Mouse (Mus musculus): ENCODE measurements around the gene Ern1.
"Not testable (repeated sequence)": the region's sequence is repeated elsewhere in the genome, so short reads cannot be mapped to it uniquely, and the experiment has no call there.

Ern1 gene

DNA sequence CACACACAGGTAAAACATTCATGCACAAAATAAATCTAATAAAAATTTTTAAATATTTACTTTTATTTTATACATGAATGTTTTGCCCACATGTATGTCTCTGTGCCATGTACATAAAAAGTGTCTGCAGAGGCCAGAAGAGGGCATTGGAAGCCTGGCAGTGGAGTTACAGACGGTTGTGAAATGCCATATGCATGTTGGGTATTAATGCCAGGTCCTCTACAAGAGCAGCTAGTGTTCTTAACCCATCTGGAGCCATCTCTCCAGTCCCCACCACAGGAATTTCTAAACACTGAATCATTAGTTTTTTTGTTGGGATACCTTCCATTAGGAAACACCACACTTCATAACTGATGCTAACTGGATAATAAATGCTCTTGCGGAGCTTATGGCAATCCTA, 50.1 kb downstream of the Ern1 start:
- no peak for DNase-seq (ENCODE audit: low spot score)

DNA sequence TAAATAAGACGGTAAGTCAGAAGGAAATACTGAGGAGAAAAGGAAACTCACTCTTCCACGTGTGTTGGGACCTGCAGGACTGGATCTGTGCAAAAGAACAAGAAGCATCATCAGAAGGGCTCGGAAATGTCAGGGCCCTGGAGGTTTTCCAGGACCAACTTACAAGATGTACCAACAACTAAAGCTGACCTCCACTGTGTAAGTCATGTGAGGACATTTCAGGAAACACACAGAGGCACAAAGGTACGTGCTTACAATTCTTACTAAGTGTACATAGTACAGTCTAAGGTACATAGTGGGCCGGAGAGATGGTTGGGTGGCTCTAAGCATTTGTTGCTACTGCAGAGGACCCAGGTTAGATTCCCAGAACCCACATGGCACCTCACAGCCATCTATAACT, 50.6 kb downstream of the Ern1 start:
- DNase-seq (ENCODE audit: low spot score): no peak

DNA sequence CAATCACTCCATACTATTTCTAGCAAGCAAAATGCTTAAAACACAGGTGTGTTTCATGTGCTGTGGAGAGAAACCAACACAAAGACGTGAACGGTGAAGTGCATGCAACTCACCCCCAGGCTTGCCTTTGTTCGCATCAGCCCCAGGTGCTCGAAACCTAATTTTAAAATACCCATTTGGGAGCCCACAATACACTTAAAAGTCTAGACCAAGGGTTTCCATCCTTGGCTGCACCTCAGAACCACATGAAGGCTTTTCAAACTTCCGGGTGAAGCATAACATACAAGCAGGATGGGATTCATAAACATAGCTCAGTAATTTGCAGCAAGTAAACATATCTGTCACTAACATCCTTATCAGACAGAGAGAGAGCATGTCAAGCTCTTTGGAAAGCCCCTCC, 57.3 kb downstream of the Ern1 start:
- DNase-seq (ENCODE audit: low spot score): no peak

DNA sequence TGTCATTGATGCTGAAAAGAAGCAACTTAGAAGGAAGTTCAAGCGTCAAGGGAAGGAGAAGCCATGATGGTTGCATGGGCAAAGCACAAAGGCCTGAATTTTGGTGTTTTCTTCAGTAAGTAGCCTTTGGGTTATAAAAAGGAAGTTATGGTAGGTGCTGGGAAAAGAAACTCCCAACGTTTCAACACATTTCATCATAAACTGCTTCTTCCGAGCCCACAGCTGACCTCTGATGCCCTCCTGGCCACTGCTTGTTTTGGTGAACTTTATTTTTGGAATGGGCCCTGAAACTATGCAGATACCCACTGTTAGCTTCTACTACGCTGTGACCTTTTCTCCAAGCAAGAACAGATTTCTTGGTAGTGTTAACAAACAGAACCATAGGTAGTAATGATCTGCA, 58.0 kb downstream of the Ern1 start:
- DNase-seq (ENCODE audit: low spot score): no peak

DNA sequence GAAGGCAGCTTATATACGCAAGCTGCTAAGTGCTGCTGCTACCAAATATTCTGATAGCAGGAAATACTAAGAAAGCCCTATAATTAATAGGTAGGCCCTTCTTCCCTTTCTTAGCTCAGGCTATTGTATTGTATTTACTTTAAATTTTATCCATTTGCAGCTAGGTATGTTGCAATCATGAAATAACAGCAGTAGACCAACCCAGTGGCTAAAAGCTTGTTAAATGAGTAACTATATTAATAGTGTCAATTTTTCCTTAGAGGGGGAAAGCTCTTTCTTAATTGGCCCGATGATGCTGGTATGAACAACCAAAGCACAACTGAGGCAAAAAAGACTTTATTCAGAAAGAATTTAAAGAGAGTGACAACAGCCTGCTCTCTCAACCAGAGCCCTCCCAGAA, 59.1 kb downstream of the Ern1 start:
- DNase-seq (ENCODE audit: low spot score): no peak

DNA sequence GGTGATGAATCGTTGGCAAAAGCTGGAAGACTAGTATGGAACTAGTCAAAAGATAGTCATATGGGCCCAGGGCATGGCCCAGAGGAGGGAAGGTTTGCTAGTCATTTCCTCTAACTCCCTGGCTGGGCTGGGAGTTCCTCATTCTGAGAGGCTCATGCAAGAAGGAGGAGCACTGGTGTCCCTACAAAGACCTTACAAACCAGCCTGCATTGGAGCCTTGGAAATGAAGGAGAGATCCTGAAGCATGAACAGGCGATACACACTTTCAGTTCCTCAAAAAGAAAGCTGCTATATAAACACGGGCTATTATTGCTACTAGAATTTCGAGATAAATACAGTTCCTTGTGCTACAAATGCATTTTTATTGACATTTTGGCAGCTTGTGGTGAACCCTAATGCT, 59.5 kb downstream of the Ern1 start:
- DNase-seq (ENCODE audit: low spot score): no peak

DNA sequence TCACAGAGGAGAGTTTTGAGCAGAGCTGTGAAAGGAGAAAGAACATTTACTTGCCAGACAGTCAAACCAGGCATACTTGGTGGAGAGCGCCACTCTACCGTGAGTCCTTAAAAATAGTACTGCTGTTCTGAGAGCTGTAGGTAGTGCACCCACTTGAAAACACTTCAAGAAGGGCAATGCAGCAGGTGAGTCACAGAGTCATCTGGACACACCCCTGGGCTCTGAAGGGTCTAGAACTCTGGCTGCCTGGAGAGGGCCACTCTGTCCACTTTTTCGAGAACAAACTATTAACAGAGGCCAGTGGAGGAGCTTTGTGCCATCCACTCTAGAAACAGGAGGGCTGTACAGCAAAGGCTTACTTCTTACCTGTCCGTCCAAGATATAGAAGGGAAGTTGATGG, 61.2 kb downstream of the Ern1 start:
- DNase-seq (ENCODE audit: low spot score): no peak

DNA sequence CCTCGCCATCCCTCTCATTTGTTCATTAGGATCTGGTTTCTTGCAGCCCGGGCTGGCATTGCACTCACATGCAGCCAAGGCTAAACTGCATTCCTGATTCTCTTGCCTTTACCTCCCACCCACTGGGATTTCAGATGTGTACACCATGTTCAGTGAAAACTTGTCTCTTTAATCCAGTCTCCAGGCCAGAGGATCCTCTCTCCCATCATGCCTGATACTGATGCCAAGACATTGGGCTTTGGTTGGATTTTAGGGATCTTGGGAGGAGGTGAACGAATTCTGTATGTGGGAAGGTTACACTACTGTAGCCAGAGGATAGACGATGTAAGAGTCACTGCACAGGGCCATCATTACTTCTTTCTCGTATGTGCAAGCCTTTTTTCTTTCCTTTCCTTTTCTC, 62.5 kb downstream of the Ern1 start:
- DNase-seq (ENCODE audit: low spot score): no peak

DNA sequence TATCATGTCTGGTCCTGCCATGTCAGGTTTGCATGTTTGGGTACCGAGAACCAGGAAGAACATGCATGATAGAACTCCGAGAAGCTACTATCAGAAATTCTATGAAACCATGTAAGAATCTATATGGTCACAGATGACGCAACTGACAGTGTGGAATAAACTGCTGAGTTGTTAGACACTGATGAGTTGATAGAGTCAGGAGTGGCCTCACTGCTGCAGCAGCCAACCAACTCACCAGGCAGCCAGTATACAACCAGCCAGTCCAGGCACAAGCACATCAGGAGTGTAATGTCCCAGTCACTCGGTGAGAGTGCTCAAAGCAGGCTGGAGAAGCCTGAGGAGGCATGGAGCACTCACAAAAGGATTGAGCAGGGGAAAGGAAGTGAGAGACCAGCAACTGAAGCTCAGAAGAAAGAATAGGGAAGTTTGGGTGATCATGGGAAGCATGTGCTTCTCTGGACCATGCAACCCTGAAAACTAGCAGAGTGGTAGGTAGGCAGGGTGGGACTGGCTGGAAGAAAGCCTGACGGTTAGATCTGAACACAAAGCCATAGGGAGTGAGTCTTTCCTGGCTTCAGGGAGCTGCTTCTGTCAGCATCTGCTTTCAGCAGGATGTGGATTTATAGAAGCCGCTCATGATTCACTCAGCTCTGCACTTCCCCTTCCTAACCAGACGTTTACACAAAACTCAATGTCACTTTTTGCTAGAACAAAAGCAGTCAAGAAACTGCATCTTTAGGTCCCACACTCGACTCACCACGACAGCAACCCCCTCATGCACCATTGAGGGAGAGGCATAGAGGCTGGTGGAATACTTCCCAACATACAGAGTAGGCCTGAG, 68.2 kb downstream of the Ern1 start:
- DNase-seq (ENCODE audit: low spot score): no peak

DNA sequence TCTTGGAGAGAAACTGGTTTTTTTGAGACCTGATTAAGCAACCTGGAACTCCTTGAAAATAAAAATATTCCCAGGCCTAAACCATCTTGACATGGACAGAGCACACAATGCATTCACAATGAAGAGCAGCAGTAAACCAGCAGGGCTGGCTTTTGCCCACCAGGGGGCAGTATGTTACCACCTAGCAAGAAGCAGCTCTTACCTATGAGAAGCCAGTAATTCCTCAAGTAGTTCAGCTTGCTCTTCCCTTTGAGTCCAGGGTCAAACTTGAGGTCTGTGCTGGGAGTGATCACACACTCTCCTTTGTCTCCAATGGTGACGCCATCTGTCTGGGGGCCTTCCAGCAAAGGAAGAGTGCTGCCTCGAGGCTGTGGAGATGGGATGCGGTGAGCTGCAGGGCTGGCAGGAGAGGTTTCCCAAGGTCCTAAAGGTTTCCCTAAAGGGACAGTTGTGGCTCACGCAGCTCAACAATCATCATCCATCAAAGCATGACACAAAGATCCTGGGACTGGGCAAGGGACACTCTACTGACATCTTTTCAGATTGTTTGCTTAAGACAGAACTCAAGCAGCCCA, 68.9 kb downstream of the Ern1 start:
- DNase-seq (ENCODE audit: low spot score): peak; percentile 60

DNA sequence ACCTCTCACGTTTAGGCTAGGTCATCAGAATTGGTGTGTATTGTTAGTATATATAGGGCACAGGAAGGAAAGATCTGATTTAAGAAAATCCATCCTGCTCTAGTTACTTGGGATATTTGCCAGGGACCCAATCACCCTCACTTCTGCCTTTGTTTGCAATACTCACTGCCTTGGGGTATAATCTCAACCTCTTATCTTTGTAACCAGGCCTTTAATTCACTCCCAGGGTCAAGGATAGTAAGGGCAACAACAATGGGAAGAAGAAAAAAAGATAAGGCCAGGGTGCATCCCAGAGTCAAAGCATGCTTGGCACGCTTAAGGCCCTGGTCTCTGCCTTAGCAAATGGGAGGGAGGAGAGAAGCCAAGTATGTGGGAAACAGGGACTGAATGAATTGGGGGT, 69.8 kb downstream of the Ern1 start:
- no peak for DNase-seq (ENCODE audit: low spot score)

DNA sequence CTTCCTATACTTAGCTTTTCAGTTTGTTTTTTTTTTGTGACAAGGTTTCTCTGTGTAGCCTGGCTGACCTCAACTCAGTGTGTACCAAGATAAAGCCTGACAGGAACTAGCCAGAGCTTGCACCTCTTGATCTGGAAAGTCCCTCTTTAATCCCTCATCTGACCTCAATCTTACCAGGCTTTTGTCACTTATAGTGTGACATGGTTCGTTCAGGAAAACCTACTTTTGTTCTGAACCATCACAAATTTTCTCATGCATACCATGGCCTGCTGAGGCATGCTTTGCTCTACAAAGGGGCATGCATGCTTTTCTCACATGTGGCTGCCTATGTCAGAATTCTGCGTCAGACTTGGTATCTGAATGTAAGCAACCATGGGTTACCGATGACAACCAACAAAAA, 71.3 kb downstream of the Ern1 start:
- no peak for DNase-seq (ENCODE audit: low spot score)

DNA sequence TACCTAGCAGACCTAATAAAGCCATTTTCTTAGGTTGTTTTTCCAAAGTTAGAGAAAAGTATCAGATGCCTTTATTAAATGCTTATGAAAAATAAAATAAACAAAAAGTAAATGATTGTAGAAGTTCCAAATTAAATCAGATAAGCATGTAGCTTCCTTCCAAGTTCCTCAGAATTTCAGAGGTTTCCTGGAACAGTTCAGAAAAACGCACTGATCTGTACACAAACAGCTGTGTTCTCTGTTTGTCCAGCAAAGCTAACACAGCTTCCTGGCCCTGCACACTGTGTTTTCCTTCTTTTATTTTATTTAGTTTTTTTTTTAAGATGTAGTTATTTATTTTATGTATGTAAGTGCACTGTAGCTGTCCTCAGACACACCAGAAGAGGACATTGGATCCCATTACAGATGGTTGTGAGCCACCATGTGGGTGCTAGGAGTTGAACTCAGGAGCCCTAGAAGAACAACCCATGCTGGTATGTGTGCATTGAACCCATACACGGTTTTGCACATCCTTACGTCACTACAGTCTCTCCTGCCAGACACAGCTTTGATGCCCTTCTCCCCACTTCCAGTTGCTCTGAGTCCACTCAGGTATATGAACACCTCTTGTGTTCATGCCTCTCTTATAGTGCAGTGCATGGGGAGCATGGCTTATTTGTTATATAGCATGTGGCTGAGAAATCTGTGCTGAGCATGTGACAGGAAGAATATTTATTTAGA, 74.9 kb downstream of the Ern1 start:
- no peak for DNase-seq (ENCODE audit: low spot score)

DNA sequence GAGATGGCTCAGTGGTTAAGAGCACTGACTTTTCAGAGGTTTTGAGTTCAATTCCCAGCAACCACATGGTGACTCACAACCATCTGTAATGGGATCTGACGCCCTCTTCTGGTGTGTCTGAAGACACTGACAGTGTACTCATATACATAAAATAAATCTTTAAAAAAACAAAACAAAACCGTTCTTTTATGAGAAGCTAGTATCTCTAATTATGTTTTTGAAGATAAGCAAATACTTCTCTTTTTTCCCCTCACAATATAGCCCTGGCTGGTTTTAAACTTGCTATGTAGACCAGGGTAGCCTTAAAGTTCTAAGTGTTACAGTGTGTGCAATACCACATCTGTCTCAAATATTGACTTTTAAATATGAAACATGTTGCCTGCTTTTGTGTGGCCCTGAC, 76.5 kb downstream of the Ern1 start:
- no peak for DNase-seq (ENCODE audit: low spot score)

DNA sequence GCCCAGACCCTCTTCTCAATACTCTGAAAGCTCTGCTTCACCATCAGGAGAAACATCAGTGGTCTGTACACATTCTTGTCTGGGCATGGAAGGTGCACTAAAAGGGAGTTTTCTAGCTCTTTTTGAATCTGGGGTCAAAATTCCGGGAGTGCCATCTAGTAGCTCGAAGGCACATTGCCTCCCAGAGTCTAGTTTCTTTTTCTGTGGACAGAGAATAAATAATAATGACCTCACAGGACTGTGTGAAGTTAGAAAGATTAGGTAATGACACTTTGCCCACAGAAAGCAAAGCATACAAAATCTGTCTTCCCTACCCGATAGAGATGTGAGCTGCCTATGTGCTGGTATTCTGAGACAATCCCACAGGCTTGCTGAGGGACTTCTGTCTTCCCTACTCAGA, 77.1 kb downstream of the Ern1 start:
- no peak for DNase-seq (ENCODE audit: low spot score)

DNA sequence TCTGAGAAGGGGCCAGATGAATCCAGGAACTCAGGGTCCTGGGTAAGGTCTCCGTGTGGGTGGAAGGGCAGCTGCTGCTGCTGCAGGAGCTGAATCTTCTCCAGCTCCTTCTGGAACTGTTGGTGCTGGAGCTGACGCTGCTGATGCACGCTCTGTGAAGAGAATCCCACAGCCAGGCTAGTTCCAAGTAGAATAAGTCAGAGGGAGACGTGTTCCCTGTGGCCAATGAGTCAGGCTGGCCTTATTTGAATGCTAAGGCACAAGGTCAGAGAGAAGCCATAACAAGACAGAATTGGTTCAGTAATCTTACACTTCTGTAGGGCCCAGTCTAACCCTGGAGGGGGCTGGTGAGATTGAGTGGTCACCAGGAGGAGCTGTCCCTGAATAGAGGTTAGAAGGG, 77.6 kb downstream of the Ern1 start:
- DNase-seq (ENCODE audit: low spot score): no peak

DNA sequence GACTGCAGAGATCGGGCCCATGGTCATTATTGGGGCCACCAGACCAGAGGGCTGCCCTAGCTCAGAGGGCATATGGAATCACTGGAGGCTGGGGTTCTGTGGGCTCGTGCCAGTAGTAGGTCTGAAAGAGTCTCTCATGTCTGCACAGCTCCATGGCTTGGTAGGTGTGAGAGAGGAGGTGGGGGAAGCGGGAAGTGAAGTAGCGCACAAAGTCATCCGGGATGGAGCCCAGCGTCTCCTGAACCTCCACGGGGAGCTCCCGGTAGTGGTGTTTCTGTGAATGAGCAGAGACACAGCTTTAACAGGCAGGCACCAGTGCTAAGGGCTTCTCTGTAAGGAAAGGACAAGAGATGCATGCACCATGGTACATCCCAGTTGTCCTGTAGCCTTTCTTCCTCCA, 89.2 kb downstream of the Ern1 start:
- no peak for DNase-seq (ENCODE audit: low spot score)

DNA sequence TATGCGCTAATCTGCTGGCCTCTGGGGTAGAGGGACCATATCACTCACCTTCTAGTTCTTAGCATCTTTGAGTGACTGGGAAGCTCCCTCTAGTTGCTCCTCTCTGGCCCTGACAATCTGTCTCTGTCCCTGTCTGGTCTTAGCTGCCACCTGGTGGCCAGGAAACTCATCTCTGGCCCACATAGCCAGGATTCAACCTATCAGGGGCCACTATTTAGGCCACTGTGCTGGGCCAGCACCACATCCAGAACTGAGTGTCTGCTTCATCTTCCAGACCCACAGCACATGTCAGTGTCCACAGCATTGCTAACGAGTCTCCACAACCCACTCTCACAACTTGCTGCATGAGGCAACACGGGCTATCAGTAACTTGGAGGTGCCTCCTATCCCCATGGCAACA, 90.0 kb downstream of the Ern1 start:
- DNase-seq (ENCODE audit: low spot score): no peak

DNA sequence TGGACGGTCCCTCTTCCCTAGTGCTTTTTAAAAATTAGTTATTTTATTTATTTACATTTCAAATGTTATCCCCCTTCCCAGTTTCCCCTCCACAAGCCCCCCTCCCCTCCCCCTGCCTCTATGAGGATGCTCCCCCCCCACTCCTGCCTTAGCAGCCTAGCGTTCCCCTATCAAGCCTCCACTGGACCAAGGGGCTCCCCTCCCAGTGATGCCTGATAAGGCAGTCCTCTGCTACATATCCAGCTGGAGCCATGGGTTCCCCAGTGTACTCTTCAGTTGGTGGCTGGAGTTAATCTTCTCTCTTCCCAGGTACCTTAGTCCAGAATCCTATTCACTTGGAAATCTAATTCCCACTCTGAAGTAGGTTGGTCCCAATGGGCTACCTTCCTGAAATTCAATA, 93.6 kb downstream of the Ern1 start:
- DNase-seq (ENCODE audit: low spot score): not testable (repeated sequence)

DNA sequence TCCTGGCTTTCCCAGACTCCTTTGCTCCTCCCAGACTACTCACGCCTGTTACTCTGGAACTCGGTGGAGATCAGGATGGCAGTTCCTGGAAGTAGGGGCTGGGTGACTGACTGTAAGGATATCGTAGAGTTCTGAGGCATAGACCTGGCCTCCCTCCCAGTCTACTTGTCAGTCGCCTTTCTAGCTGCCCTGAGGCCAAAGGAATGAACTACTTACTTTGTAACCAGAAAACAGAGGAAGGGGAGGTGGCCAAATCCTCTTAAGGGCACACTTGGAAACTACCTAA, 94.4 kb downstream of the Ern1 start:
- no peak for DNase-seq (ENCODE audit: low spot score)

DNA sequence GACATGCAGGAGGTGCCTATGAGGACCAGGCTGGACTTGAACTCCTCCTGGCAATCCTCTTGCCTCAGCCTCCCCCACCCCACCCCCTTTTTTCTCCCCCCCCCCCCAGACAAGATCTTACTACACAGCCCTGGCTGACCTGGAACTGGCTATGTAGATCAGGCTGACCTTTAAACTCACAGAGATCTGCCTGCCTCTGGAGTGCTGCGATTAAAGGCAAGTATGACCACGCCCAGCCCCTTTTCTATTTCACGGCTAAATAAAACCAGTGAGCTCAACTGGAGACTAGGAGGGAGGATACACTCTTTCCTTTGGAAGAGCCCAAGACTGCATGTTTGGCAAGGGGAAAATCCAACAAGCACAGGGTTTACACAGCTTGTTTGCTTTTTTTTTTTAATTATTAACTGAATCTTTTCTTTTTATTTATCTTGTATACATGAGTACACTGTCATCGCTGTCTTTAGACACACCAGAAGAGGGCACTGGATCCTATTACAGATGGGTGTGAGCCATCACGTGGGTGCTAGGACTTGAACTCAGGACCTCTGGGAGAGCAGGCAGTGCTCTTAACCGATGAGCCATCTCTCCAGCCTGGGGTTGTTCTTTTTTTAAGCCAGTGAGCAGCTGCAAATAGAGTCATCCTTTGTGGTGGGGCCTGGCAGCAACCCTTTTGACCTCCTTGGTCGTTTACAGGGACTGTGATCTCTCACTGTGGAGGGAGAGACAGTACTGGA, 94.9 kb downstream of the Ern1 start:
- DNase-seq (ENCODE audit: low spot score): no peak

DNA sequence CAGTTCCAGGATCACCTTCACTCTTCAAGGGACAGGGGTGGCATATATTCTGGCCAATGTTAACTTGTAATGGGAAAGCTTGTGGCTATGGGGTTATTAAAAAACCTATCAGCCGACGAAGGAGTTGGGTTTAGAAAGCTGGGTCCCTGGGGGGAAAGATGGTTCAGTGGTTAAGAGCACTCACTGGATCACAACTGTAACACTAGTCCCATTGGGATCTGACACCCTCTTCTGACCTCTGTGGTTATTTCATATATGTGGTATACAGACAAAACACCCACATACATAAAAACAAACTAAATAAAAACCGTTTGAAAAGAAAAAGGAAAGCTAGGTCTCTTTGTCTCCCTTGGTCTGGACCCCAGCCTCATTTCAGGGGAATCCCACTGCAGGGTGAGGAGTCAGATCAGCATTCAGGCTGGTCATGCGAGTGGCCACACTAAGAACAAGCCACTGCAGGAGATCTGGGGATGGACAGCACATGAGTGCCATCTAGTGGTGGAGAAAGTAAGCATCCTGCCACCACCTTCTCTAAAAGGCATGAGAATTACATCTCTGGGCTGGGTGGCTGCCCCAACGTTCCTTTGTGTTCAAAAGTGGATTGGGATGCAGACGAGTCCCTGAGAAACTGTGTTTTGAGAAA, 96.0 kb downstream of the Ern1 start:
- no peak for DNase-seq (ENCODE audit: low spot score)

DNA sequence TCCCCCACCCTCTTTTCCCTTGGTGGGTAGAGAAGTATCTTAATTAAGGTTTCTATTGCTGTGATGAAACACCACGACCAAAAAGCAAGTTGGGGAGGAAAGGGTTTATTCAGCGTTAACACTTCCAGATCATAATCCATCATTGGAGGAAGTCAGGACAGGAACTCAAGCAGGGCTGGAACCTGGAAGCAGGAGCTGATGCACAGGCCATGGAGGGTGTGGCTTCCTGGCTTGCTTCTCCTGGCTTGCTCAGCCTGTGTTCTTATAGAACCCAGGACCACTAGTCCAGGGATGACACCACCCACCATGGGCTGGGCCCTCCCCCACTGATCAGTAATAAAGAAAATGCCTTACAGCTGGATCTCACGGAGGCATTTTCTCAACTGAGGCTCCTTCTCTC, 96.9 kb downstream of the Ern1 start:
- DNase-seq (ENCODE audit: low spot score): no peak
